Comparison of ENCODE assay signal across 24 mouse cellular contexts in genomic region chr13:59242671-59243070, GRCm38 (mm10).
DNase-seq lines count a peak whose midpoint lies in the region; ATAC-seq and TF ChIP-seq lines count a peak whose summit lies in the region.
"Had no signal": no experiment of that assay in that cellular context is flagged by ENCODE, and none has a peak within 500 bp of the region (broad histone marks: within the 10 kb centered on the region; RNA-seq: fewer than 3 reads in every experiment).

No protein-coding gene starts in this region.

- H3K27me3 ChIP-seq in liver, embryonic 16.5 days (ENCODE audit: control insufficient read depth, insufficient read depth, low read depth, low read length): no peaks in the 10 kb centered on the region
- no peaks in the 10 kb centered on the region for H3K27me3 ChIP-seq in liver, embryonic 11.5 days (replicated peaks; ENCODE audit: control insufficient read depth, insufficient read depth, low read length)
- H3K27me3 ChIP-seq: CH12.LX; embryonic facial prominence, embryonic 15.5 days; forebrain, embryonic 15.5 days; heart, embryonic 13.5 days; hindbrain, embryonic 12.5 days had no signal

- ATAC-seq in liver, embryonic 16.5 days (ENCODE audit: low read depth): peak; percentile 32; the same call in 1 of the 2 replicates
- no peak for ATAC-seq in liver, embryonic 11.5 days (replicated peaks; ENCODE audit: low FRiP score)
- peak; percentile 78 for ATAC-seq in megakaryocyte, adult 5-6 weeks (ENCODE audit: poor library complexity, severe bottlenecking)
- ATAC-seq: activated CD4-positive, CD25-positive, alpha-beta regulatory T cell, adult 4 months; forebrain, embryonic 15.5 days; hindbrain, embryonic 16.5 days; inflammation-experienced regulatory T-cells, adult 6 months; Patski had no signal

- no peak overlapping the region for H3K27ac ChIP-seq in liver, embryonic 16.5 days (ENCODE audit: low read length)
- no peak overlapping the region for H3K27ac ChIP-seq in liver, embryonic 11.5 days (ENCODE audit: low read depth, low read length)
- no peak overlapping the region for H3K27ac ChIP-seq in layer of hippocampus, adult 2 months
- H3K27ac ChIP-seq: embryonic facial prominence, embryonic 15.5 days; forebrain, embryonic 15.5 days; heart, embryonic 13.5 days; hindbrain, embryonic 12.5 days had no signal

- H3K4me3 ChIP-seq in liver, embryonic 16.5 days (ENCODE audit: low read depth, low read length): no peak overlapping the region
- H3K4me3 ChIP-seq in liver, embryonic 11.5 days (ENCODE audit: low read depth, low read length): no peak overlapping the region
- no peak overlapping the region for H3K4me3 ChIP-seq in layer of hippocampus, adult 2 months
- H3K4me3 ChIP-seq: embryonic facial prominence, embryonic 15.5 days; erythroblast, embryonic 14.5 days; forebrain, embryonic 15.5 days; heart, embryonic 13.5 days; hindbrain, embryonic 12.5 days had no signal

- DNase-seq in liver, embryonic 11.5 days (ENCODE audit: low spot score): no peak
- peak; percentile 90 for DNase-seq in fat pad, adult 2 months (ENCODE audit: extremely low read depth, low read depth, low spot score)
- no peak for DNase-seq in cerebellum, adult 18-20 months
- no peak for DNase-seq in left cerebral cortex, adult 8-10 months (ENCODE audit: low spot score in 2 of 2)
- DNase-seq in layer of hippocampus, adult 2 months (ENCODE audit: low spot score in 2 of 2): no peak
- DNase-seq: adrenal gland, postnatal 25 days; cerebellum, adult 11 months; cerebellum, adult 9-10 months; cerebellum, postnatal 36 days; embryo, embryonic 11 days; gastrocnemius, postnatal 36 days; heart, postnatal 36 days had no signal

- no peaks in the 10 kb centered on the region for H3K4me1 ChIP-seq in liver, embryonic 16.5 days (ENCODE audit: control insufficient read depth, low read depth, low read length)
- H3K4me1 ChIP-seq in liver, embryonic 11.5 days (replicated peaks; ENCODE audit: control insufficient read depth, insufficient read depth, low read length): no peaks in the 10 kb centered on the region

- H3K4me2 ChIP-seq in liver, embryonic 16.5 days (ENCODE audit: low read depth, low read length): no peak overlapping the region
- no peak overlapping the region for H3K4me2 ChIP-seq in liver, embryonic 11.5 days
- H3K4me2 ChIP-seq: embryonic facial prominence, embryonic 15.5 days; forebrain, embryonic 15.5 days; heart, embryonic 13.5 days; hindbrain, embryonic 12.5 days had no signal

- no peaks in the 10 kb centered on the region for H3K36me3 ChIP-seq in liver, embryonic 16.5 days (ENCODE audit: control insufficient read depth, insufficient read depth)
- H3K36me3 ChIP-seq in liver, embryonic 11.5 days (ENCODE audit: control insufficient read depth, insufficient read depth, low read length): no peaks in the 10 kb centered on the region
- H3K36me3 ChIP-seq: embryonic facial prominence, embryonic 15.5 days; forebrain, embryonic 15.5 days; heart, embryonic 13.5 days; hindbrain, embryonic 12.5 days had no signal

- no peak for TF ChIP-seq CTCF in layer of hippocampus, adult 2 months (conservative IDR thresholded peaks at IDR 0.05)

- no peak overlapping the region for H3K9ac ChIP-seq in liver, embryonic 16.5 days (ENCODE audit: low read depth, low read length)
- H3K9ac ChIP-seq in liver, embryonic 11.5 days (ENCODE audit: low read depth, low read length): no peak overlapping the region
- H3K9ac ChIP-seq: embryonic facial prominence, embryonic 15.5 days; forebrain, embryonic 15.5 days; heart, embryonic 13.5 days; hindbrain, embryonic 12.5 days had no signal

- H3K9me3 ChIP-seq in liver, embryonic 16.5 days (replicated peaks; ENCODE audit: control insufficient read depth, low read length): no peaks in the 10 kb centered on the region
- H3K9me3 ChIP-seq in liver, embryonic 11.5 days (ENCODE audit: control insufficient read depth, low read length): no peaks in the 10 kb centered on the region
- H3K9me3 ChIP-seq: embryonic facial prominence, embryonic 15.5 days; forebrain, embryonic 15.5 days; heart, embryonic 13.5 days; hindbrain, embryonic 12.5 days had no signal

- 22% methylated on average over 4 of the region's 4 CpGs for WGBS in liver, embryonic 16.5 days (ENCODE audit: insufficient replicate concordance)
- 55% methylated on average over 4 of the region's 4 CpGs for WGBS in liver, embryonic 11.5 days
